Mouse (Mus musculus) kidney, adult 10 weeks (tissue): ENCODE measurements around the gene Cirbp. TPM values are rescaled to one million over a fixed set of nuclear protein-coding genes. Genes with fewer than 3 reads are reported as not detected.

Experiments used
- polyA plus RNA-seq: library from polyadenylated mRNA; stranded (reverse); fragments of 350-450 nt; fragmentation: Illumina TruSeq; extraction: RNeasy Lipid Tissue Mini Kit (QIAGEN cat#74804); gene quantifications from one replicate; pipeline ENCODE4 v1.2.3, GENCODE M21; 2014; ENCODE audit warnings: low read depth, low replicate concordance

The Cirbp gene
- 12.5 TPM for polyA plus RNA-seq

DNA sequence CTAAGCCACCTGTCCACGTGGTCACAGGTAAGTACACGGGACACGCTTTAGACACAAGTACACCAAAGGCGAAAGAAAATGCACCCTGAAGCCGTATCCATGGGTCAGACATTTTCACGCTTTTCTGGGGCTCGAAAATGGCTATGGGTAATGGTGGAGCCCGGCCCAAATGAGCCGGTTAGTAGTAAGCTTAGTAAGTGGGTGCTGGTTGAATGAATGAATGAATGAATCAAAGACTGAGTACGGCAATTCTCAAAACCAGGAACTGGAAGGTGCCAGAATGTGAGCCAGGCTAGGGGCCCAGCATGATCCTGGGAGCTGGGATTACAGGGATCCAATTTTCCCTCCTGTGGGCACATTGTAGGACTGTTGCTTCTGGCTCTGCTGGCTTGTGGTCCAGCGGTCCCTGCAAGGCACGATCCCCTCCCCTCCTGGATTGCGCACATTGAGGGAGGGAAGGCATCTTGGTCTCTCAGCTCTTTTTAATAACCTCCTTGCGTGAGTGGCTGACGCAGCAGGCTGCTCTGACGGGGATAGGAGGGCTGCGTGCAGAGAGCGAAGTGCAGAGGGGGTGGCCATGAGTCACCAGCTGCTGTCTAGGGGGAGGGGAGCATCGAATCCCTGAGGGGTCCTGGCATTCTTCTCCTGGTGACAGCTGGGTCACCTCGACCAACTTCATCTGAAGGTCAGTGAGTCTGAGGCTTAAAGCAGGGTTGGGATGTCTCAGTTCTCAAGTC lies at the start of gene Cirbp:
Cirbp (plus strand) TSS at position 594 of the 737 bp plus-strand sequence.

DNA sequence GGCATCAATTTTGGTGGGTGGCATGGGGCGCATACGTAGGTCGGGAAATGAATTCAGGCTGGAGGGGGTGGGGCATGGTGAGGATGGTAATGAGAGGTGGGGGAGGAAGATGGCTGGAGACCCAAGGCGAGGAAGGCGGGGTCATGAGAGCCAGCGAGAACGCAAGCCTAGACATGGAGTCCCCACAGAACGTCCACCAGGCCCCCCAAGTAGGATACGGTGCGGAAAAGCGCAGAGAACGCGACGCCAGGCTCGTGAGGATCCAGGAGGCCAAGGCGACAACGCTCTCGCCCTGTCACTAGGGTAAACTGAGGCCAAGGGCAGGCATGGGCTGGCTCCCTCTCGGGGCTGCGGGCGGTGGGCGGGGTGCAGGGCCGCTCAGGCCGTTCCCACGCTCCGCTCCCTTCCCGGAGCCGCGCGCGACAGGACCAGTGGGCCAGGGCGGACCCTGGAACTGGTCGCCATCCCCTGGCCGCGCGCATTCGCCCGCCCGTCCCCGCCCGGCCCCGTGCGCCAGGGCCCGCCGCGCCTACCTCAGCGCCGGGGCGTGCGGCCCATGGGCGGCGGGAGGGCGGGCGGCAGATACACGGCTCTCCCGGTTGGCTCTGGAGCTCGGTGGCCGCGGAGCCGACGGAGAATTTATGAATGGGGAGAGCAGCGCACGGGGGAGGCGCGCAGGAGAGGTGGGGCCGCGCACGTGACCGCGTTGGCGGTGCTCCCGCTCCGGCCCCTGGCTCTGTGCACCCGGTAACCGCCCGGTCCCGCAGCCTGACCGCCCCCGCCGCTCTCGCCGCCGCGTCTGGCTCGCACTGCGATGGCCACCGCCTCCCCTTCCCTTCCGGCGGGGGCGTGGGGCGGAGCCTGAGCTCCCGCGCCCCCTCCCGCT lies 27.0 kb upstream of the Cirbp start, which contains the start of gene Atp5d:
Atp5d (plus strand) TSS at position 80 of the 886 bp plus-strand sequence.

DNA sequence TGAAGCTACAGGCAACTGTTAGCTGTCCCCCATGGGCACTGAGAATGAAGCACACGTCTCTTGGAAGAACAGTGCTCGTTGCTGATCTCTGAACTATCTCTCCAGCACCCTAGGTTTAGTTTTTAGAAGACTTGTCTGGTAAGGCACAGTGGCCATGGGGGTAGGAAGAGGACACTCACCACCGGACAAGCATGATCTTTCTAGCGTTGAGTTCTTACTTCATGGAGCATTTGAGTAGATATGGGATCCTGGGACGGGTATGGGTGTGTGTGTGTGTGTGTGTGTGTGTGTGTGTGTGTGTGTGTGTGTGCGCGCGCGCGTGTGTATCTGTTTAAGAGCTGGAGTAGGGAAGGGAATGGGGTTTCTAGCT lies 25.1 kb upstream of the Cirbp start, which contains the start of gene Cbarp:
Cbarp (minus strand) TSS at position 170 of the 370 bp plus-strand sequence.

DNA sequence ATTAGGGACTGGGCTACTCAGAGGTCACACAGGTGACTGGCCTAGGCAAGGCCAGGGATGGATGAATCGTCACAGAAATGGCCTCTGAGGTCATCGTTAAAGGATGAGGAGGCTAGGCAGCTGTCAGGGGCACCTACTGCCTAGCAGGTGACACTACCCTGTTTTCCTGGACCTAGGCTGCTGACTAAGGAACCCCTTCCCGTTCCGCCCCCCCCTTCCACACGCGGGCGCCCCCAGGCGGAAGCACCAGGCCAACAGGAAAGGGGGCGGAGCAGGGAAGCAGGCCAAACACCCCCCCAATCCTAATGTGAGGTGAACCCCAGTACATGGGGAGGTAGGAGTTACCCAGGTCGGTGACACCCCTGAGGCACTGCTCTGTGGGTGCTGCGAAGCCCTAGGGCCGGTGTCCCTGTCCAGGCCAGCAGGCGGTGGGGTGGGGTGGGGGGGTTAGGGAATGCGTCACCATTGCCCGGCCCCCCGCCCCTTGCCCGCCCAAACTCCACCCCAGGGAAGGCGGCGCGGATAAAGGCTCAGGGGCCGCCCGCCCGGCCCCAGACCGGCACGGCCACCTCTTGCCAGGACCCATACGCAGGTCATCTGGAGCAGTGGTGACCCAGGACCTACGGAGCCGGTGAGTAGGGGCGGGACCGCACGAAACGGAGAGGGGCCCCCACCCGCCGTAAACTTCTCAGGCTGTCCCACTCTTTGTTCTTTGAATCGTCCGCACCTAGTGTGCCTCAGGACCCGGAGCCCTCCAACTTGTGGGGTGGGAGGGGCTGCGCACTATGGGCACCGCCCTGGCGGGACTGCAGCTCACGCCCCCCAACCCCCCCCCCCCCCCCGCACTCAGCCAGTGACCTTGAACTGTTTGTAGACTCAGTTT lies 17.8 kb upstream of the Cirbp start, which contains the start of gene Midn:
Midn (plus strand) TSS at position 554 of the 883 bp plus-strand sequence.

DNA sequence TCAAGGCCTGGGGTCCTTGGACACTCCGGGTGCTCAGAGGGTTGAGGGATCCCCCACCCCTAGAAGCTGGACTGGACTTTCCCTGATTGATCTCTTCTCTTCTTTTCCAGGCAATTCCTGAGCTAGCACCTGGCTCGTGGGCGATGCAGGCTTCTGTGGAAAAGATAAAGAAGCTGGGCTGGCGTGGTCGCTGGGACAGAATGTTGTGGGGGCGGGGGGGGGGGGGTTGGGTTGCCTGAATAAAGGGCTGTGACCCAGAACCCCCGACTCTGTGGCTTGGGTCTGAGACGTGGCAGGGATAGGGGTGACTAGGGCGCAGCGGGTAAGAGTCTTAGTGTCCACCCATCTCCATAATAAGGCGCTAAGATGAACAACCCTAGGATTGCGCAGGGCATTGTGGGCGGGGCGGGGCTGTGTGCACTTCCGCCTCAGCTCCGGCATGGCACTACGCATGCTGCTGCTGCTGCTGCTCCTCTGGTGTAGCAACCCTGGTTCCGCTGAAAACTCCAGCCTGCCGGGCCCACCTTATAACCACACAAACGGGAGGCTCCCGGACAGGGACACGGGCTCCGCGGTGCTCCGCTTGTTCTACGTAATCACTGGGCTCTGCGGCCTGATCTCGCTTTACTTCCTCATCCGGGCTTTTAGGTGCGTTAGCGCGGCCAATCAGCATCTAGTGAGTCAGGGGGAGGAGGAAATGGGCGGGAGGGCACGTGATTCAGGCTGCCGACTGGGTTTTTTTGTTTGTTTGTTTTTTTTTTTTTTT lies 6.9 kb downstream of the Cirbp start, which contains the start of gene 1600002K03Rik:
1600002K03Rik (plus strand) TSS at position 418 of the 766 bp plus-strand sequence.

DNA sequence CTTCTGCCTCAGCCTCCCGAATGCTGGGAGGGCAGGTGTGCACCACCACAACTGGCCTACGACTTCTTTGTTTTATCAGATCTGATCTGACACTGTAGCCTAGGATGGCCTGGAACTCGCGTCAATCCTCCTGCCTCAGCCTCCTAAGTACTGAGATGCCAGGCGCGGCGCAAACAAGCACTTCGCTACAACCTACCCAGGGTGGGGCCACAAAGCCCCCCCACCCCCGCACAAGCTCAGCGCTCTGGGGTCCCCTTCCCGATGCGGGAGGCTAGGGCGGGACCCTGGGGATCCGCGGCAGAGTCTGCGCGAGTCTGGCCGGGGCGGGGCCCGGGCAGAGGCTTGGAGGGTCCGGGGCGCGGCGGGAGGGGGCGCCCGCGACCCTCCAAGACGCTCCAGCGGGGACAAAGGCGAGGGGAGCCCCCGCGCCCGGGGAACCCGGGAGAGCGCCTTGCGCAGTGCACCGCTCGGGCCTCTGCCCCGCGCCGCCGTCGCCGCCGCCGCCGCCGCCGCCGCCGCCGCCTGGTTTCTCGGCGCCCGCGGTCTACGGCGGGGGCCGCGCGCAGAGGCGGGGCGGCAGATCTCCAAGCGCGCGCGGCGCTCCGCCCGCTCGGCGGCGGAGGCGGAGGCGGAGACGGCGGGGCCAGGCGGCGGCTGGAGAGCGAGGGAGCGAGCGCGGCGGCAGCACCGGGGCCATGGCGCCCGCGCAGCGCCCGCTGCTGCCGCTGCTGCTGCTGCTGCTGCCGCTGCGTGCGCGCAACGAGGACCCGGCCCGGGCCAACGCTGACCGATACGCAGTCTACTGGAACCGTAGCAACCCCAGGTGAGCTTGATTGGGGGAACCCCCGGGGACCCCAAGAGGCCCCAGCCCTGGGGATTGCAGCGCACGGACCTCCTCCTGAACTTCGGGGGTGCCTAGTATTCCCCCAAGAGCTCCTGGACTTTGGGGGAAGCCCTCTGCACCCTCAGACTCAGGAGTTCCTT lies 13.6 kb downstream of the Cirbp start, which contains the start of gene Efna2:
Efna2 (plus strand) TSS at position 415 of the 984 bp plus-strand sequence.

Other genes starting within 250 kb of the Cirbp start
- gene Kiss1r, start 249.0 kb upstream of the Cirbp start, polyA plus RNA-seq, result 0.16 TPM
- 6.4 TPM for gene R3hdm4, start 244.8 kb upstream of the Cirbp start, polyA plus RNA-seq
- gene Arid3a, start 238.9 kb upstream of the Cirbp start, polyA plus RNA-seq, result 3.1 TPM
- 1.7 TPM for gene Wdr18, start 205.8 kb upstream of the Cirbp start, polyA plus RNA-seq
- not detected for gene Grin3b, start 195.3 kb upstream of the Cirbp start, polyA plus RNA-seq
- 0.40 TPM for gene Tmem259, start 181.7 kb upstream of the Cirbp start, polyA plus RNA-seq
- gene Cnn2, start 177.4 kb upstream of the Cirbp start, polyA plus RNA-seq, result 3.0 TPM
- 0.12 TPM for gene Abca7, start 169.5 kb upstream of the Cirbp start, polyA plus RNA-seq
- not detected for gene Arhgap45, start 149.3 kb upstream of the Cirbp start, polyA plus RNA-seq
- gene Polr2e, start 126.2 kb upstream of the Cirbp start, polyA plus RNA-seq, result 0.32 TPM
- gene Gpx4, start 118.8 kb upstream of the Cirbp start, polyA plus RNA-seq, result 92.2 TPM
- 0.24 TPM for gene Sbno2, start 60.4 kb upstream of the Cirbp start, polyA plus RNA-seq
- gene Stk11, start 50.2 kb upstream of the Cirbp start, polyA plus RNA-seq, result 3.9 TPM
- gene Atp5d, start 27.4 kb upstream of the Cirbp start, polyA plus RNA-seq, result 0.85 TPM
- gene Cbarp, start 25.1 kb upstream of the Cirbp start, polyA plus RNA-seq, result not detected
- gene Midn, start 17.7 kb upstream of the Cirbp start, polyA plus RNA-seq, result 5.1 TPM
- gene 1600002K03Rik, start 7.0 kb downstream of the Cirbp start, polyA plus RNA-seq, result not detected
- 0.40 TPM for gene Efna2, start 13.5 kb downstream of the Cirbp start, polyA plus RNA-seq
- gene Mum1, start 60.4 kb downstream of the Cirbp start, polyA plus RNA-seq, result 3.0 TPM
- 4.1 TPM for gene Ndufs7, start 83.1 kb downstream of the Cirbp start, polyA plus RNA-seq
- 1.3 TPM for gene Gamt, start 95.0 kb downstream of the Cirbp start, polyA plus RNA-seq
- 13.7 TPM for gene Dazap1, start 95.5 kb downstream of the Cirbp start, polyA plus RNA-seq
- gene Rps15, start 126.5 kb downstream of the Cirbp start, polyA plus RNA-seq, result not detected
- not detected for gene Apc2, start 130.0 kb downstream of the Cirbp start, polyA plus RNA-seq
- 0.73 TPM for gene 2310011J03Rik, start 154.6 kb downstream of the Cirbp start, polyA plus RNA-seq
- not detected for gene Pcsk4, start 163.5 kb downstream of the Cirbp start, polyA plus RNA-seq
- 1.3 TPM for gene Reep6, start 164.0 kb downstream of the Cirbp start, polyA plus RNA-seq
- 0.12 TPM for gene Adamtsl5, start 182.4 kb downstream of the Cirbp start, polyA plus RNA-seq
- not detected for gene Plk5, start 190.5 kb downstream of the Cirbp start, polyA plus RNA-seq
- gene Mex3d, start 221.7 kb downstream of the Cirbp start, polyA plus RNA-seq, result 2.8 TPM
- not detected for gene Mbd3, start 233.6 kb downstream of the Cirbp start, polyA plus RNA-seq
- not detected for gene Uqcr11, start 240.8 kb downstream of the Cirbp start, polyA plus RNA-seq